Mouse (Mus musculus): ENCODE measurements around the gene Idh2.

GRCm38 (mm10) chr7:80057002-80057691 lies 58.0 kb downstream of the Idh2 start:
- no peak for TF ChIP-seq CTCF (IDR thresholded peaks at IDR 0.05; ENCODE audit: low read depth)
- TF ChIP-seq EP300 (IDR thresholded peaks at IDR 0.05; ENCODE audit: low read depth): no peak

All from liver, postnatal 0 days (tissue).